Mouse (Mus musculus) fibroblast of lung, adult 2 months (primary cell): ENCODE results near the gene Ticam1.
"Not testable (repeated sequence)": the region's sequence is repeated elsewhere in the genome, so short reads cannot be mapped to it uniquely, and the experiment has no call there.

Source experiments
- DNase-seq: peaks from one replicate; pipeline ENCODE4 v3.0.0-alpha.2; 2011; ENCODE audit warnings: low read depth

Gene Ticam1

DNA sequence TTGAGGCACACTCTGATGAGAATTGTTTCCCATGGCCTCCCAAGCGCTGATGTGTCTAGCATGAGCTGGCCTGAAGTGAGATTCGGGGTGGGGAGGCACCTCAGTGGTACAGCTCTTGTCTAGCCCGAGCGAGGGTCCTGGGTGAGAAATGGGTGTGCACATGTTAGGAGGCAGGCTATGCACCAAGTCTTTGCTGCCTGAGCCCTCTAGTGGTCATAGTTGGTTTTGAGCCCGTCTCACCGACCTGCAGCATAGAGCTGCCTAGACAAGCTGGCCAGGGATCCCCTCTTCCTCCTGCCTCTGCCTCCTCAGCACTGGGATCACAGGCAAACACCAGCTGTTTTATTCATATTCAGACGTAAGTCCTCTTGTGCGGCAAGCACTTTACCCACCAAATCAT, 12.6 kb downstream of the Ticam1 start:
- DNase-seq = no peak

DNA sequence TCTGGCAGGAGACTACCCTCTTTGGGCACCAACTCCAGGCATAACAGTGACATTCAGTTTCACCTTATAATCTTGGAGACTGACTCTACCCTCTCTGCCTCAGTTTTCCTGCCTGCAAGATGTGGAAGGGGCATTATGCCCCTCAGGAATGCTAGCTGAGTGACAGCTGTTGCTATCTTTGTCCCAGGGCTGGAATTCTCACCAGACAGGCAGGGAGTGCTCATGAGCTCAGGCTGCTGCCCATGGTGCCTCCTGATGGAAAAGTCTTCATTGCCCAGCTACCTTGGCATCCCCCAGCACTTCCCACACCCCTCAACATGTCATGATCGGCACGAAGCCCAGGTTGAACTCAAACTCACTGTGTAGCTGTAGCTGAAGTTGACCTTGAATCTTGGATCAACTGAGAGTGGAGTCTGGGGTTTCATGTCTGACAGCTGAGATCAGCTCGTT, 13.9 kb downstream of the Ticam1 start:
- DNase-seq = no peak

DNA sequence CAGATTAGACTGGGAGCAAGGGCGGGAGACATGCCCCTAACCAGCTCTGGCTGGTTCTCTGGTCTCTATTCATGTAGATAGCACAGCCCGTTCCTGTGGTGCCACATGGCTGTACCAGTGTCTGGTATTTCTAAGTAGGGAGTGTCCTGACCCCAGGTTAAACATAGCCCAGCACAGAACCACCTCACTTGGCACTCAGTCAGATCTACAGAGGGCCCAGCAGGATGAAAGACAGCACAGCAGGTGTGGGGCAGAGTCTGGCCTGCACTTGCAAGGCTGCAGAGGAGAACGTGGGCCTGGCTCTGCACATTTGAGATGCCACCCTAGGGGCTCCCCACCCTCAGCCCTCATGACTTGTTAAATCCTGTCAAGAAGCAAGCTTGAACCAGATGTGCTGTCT, 15.4 kb downstream of the Ticam1 start:
- DNase-seq = no peak

DNA sequence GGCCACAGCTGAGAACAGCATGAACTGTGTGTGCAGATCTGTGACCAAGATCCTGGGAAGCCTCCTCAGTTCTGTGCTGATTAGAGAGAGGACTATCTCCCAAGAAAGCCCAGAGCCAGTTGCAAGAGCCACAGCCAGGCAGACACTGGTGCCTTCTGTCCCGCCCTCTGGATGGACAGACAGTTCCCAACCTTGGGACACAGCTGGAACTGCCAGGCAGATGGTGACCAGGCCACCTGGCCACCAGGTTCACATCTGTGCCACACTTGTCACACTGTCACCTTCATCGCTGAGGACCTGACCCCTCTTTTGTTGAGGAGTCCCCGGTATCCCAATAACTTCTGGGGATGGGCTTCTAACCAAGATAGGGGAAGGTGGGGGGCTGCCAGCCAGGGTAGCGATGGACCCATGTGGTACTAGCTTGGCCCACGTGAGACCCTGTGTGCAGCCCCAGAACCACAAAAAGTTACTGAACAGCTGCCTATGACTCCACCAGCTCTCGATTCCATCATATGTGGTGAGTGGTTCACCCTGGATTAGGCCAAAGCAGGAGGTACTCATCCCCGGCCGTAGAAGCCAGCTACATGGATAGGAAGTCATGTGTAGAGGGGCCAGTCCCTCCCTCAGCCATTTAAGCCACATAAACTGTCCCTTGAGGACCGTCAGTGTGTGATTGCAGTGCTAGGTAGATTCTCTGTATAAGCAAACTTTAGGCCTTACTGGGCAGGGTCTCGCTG, 17.1 kb downstream of the Ticam1 start:
- no peak for DNase-seq

DNA sequence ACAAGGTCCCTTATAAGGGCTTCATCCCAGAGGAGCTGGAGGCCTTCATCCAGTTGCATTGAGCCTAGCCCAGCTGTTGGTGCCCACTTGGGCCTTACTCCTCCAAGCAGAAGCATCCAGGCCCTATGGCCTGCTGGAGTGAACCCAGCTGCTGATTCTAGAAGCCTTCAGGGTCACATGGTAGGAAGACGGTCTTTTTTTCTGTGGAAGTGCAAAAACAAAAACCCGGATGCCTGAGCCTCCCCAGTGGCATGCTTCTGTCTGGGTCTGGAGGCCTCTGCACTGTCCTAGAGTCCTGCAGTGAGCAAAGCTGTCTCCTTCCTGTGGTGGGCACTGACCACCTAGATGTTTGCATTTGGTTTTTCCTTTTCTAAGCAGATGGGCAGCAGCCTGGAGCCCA, 17.8 kb downstream of the Ticam1 start:
- DNase-seq = not testable (repeated sequence)

DNA sequence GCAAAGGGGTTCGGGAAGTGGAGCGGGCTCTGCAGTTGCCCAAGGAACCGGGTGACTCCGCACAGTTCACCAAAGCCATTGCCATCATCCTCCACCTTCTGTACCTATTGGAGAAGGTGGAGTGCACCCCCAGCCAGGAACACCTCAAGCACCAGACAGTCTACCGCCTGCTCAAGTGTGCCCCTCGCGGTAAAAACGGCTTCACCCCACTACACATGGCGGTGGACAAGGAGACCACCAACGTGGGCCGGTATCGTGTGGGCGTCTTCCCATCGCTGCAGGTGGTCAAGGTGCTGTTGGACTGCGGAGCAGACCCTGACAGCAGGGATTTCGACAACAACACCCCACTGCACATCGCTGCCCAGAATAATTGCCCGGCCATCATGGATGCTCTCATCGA, 18.3 kb downstream of the Ticam1 start:
- DNase-seq = not testable (repeated sequence)

DNA sequence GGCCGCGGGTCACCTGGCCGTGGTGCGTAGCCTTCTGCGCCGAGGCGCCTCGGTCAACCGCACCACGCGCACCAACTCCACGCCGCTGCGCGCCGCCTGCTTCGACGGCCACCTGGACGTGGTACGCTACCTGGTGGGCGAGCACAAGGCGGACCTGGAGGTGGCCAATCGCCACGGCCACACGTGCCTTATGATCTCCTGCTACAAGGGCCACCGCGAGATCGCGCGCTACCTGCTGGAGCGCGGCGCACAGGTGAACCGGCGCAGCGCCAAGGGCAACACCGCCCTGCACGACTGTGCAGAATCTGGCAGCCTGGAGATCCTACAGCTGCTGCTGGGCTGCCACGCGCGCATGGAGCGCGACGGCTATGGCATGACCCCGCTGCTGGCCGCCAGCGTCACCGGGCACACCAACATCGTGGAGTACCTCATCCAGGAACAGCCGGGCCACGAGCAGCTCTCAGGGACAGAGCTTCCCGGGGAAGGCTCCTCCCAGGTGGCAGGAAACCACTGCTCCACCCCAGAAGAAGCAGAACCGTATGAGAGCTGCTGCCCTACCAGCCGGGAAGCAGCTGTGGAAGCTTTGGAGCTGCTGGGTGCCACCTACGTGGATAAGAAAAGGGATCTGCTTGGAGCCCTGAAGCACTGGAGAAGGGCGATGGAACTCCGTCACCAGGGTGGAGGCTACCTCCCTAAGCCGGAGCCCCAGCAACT, 19.2 kb downstream of the Ticam1 start:
- DNase-seq = no peak

DNA sequence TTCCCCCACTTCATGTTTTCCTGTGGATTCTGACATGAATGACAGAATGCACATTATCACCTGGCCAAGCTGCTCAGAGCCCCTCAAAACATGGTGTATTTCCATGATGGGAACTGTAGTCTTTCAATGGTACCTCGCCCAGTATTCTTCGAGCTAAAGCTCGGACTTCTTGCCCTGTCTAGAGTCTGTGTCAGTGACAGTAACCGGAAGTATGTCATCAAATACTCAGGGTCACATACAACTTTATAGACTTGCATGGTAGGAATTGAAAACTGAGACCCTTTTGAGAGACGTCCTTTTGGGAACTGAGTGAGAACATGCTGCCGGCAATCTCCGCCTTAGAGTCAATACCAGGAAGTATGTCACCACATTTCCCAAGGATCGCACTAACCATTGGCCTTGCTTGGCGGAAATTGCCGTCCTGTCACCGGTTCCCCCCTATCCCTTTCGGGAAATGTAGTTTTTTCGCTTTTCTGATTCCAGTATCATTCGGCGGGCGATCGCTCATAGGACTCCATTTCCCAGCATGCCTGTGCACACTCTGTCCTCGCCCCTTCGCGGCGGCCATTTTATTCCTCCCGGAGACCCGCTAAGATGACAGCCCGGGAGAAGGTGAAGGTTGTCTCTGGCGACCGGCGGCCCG, 20.2 kb downstream of the Ticam1 start, which contains the start of gene Fem1a:
Fem1a (plus strand) TSS at position 572 of the 643 bp plus-strand sequence.
- peak; percentile 98 for DNase-seq

DNA sequence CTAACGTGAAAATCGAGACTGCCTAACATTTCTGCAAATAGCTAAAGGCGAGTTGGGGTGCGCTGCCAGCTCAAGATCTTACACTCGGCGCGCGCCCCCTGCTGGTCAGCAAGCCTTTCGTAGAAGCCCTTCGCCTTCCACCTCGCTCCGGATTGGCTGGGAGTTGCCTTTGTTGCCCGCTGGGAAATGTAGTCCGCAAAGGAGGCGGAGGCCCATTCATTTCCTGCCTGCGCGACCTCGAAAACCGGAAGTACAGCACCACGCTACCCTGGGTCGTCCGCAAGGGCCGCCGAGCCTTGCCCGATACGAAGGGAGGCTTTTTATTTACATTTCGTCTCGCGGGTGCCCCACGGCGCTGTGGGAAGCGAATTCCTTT, 20.7 kb downstream of the Ticam1 start:
- DNase-seq = peak; percentile 96

DNA sequence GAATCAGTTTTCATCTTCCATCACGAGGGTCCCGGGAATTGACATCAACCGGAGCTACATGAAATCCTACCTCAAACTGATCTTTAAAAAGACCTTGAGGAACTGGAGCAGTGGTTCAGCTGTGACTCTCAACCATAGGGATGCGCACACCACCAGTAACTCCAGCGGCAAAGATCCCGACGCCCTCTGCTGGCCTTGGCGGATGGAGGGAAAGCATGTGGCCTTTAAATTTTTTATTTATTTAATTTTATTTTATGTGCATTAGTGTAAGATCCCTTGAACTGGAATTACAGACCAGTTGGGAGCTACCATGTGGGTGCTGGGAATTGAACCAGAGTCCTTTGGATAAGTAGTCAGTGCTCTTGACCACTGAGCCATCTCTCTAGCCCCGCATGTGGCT, 21.2 kb downstream of the Ticam1 start:
- DNase-seq = no peak

DNA sequence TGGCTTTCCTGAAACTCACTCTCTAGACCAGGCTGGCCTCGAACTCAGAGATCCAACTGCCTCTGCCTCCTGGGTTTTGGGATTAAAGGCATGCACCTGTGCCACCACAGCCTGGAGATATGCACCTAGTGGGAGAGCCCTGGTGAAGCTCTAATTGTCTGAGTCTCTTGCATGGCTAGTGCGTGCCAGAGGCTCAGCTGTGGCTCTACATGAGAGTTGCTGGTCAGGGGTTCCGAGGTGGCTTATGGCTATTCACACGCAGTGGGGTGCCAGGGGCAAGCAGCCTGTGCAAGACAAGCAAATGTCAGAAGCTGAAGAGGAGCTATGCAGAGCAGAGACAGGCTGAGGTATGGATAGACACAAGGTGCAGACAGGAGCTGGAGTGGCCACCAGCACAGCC, 21.9 kb downstream of the Ticam1 start:
- no peak for DNase-seq

DNA sequence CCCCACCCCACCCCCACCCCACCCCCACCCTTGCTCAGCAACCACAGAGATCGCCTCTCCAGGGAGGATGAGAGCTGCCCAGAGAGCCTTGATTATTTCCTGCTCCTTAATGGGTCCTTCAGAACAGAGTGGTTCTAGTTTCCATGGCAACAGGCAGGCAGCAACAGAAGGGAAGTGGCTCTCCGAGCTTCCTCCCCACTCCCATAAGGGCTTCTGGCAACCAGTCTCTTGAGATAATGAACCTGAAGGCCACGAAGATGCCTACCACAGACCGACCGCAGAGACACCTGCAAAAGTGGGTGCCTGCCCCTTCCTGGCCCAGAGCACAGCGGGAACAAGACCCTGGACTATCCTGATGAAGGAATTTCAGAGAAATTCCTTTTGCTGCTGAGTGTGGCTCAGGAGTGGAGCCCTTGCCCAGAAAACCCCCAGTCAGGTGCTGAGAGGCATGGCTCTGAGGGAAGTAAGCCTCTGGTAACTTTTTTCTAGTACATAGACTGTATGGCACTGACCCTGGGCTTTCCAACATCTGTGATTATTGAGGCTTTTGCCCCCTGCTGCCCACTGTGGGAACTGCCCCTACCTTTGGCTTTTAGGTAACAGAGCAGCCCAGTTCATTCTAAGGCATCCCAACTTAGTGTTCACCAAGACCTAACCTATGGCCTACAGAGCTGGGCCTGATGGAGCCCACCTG, 25.3 kb downstream of the Ticam1 start:
- no peak for DNase-seq

DNA sequence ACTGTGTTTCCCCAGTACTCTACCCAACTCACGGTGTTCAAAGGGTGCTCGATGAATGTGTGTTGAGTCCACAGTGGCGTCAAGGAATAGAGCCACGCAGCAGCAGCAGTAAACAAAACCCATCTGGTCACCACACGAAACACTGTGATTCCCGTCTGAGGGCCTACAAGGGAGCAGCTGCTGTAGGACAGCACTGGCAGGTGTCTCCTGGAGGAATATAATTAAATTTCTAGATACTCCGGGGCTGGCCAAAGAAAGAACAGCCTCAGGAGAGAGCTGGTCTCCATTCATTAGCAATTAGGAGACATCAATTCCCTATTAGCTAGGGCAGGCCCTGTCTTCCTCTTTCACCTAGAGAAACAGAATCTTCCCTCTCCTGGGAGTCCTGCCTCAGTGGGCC, 31.0 kb downstream of the Ticam1 start:
- no peak for DNase-seq

DNA sequence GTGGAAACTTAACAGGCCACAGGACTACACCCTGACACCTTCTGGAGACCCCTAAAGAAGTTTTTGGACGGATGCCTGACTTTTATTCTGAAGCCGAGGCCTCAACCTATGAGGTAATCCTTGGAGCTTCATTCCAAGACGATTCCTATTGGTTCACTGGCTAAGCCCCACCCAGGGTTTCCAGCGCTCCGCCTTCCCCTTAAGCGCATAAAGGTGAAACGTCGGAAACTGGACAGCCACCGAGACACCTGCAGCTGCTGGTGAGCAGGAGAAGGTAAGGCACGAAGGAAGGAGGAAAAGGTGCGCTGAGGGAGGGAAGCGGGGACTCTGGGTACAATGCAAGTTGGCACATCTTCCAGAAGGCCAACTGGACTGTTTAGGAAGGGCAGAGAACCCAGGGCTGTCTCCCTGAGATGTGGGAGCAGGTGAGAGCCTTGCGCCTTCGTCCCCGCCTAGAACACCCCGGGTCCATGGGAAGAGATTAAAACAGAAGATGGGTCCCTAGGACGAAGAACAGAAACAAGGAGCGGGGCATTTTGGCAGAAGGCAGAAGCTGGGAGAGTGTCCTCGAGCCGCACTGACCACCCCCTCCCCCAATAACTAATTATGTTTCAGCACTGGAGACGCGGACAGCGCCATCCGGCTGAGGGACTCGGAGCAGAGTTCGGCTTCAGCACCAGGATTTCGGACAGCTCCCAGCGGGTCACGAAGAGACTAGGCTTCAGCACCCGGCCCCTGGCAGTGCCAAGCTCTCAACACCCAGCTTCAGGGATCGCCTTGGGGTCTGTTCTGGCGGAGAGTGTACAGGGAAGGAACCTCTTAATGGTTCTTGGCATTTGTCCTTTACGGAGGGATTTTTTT, 34.8 kb downstream of the Ticam1 start:
- no peak for DNase-seq

DNA sequence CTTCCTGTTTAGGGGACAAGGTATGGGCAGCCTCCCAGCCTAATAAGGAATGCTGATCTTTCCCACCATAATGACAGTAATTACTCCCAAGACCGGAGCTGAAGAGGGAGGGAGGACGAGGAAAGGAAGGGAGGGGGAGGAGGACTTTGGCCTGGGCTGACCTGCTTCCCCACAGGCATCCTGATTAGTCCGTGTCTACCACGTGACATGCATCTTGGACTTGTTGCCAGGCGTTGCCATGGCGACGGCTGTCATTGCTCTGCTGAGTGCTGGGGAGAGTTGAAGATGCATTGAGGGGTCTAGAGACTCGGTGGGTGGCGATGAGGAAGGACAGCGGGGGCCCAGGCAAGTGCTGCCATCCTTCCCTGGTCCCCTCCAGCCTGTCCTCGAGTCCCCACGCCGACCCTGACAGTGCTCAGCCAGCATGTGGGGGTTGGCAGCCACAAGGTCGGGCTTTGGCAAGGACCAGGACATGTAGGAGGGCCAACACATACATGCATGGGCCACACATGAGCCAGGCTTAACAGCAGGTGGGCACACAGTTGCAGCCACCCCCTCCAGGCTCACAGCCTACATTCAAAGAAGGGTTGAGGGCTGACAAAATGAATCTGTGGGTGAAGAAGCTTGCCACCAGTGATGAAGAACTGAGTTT, 42.6 kb downstream of the Ticam1 start:
- DNase-seq = no peak

DNA sequence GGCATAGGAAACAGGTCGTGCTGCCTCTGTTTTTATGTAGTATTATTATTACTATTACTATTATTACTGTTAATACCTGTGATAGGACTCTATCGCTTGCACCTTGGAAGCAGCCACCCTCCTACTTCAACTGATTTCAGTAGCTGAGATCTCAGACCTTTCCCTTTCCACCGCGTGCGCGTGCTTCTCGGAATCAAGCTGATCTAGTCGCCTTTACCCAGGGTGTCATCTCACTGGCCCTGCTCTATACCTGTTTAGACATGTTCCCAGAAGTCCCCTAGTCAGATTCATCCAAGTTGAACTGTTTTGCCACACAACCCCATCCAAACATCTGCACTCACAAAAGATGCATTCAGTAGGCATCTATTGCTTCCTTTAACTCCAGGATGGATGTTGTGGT, 43.2 kb downstream of the Ticam1 start:
- no peak for DNase-seq

DNA sequence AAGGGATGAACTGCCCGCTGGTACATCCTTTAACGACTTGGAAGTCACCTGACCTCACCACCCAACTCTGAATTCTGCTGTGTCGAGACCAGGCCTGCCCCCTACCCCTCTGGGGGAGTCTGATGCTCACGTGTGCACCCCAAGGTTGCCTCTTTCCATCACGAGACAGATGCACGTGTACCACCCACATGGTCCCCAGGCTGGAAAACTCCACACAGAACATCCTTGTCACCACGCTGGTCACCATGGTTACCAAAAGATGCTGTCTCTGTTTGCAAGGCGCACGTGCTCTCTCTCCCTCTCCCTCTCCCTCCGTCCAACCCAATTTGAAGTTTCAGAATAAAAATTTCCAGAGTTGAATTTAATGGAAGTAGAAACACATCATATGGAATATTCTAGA, 46.6 kb downstream of the Ticam1 start:
- DNase-seq = no peak

DNA sequence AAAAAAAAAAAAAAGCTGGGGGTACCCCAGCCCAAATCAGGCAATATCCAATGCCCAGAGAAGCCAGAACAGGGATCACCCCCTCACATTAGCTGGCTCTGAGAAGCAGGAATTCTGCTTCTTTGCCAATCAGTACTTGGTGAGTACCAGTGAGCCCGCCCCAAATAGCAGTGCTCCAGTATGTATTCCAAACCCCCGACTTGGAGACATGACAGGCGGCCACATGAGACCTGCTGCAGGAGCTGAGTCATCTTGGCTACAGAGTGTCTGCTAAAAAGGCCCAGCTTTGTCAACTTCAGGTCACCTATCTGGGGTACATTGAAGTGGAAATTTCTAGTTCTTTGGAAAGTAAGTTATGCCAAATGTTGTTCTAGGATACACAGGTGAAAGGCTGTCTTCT, 50.0 kb downstream of the Ticam1 start:
- DNase-seq = no peak

DNA sequence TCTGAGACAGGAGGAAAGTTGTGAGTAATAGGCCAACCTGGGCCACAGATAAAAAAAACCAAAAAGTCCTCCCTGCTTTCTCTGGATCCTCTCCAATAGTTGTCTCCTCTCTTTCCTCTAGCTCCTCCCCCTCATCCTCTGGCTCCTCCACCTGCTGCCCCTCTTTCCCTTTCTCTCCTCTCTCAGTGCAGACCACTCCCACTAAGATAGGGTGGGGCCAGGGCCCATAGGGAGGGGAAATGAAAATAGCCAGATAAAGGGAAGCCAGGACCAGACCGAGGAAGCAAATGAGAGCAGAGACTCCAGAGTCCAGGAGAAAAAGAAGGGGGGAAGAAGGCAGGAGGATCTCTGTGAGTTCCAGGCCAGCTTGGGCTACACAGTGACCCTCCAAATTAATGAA, 51.7 kb downstream of the Ticam1 start:
- no peak for DNase-seq

DNA sequence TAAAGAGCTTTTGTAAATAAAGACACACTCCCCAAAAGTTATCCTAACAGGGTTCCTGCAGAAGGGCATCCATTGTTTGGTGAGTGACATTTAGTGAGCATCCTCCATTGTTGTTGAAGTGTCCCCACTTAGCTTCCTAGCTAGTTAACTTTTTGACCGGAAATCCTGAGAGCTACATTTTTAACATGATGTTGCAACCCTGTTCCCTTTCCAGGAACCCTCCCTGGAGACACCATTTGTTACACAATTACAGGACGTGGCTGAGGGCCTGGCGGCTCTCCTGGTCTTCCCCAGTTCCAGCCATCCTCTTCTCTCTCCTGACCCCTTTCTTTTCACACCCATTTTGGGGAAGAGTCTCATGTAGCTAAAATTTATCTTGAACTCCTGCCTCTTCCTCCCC, 56.8 kb downstream of the Ticam1 start:
- DNase-seq = no peak
